Mouse (Mus musculus) fibroblast of lung, adult 2 months (primary cell): ENCODE measurements around the gene Colgalt2.
A peak's percentile ranks its signal among the peaks of the same experiment; 100 is the strongest.

Source experiments
- DNase-seq: peaks from one replicate; pipeline ENCODE4 v3.0.0-alpha.2; 2011; ENCODE audit warnings: low read depth

Gene Colgalt2

DNA sequence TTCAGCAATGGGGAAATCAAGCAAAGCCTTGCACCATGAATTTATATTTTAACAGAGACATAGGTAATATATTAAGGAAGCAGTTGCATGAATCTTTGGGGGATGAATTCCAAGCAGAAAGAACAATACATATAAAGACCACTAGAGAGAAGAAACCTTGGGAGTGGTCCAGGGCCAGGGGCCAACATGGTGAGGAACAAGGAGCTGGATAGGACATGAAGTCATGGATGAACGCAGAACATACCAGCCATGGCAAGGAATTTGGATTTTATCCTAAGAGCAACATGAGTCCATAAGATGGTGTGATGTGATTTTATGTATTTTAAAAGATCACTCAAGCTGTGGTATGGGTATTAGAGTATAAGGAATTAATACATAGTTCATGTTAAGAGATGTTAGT is 92.6 kb downstream of the Colgalt2 start:
- DNase-seq: no peak

- peak; percentile 13 for DNase-seq
Measured at GRCm38 (mm10) chr1:152496831-152497230, 97.2 kb downstream of the Colgalt2 start.

GRCm38 (mm10) chr1:152497581-152497980 is 98.0 kb downstream of the Colgalt2 start:
- peak; percentile 21 for DNase-seq

DNA sequence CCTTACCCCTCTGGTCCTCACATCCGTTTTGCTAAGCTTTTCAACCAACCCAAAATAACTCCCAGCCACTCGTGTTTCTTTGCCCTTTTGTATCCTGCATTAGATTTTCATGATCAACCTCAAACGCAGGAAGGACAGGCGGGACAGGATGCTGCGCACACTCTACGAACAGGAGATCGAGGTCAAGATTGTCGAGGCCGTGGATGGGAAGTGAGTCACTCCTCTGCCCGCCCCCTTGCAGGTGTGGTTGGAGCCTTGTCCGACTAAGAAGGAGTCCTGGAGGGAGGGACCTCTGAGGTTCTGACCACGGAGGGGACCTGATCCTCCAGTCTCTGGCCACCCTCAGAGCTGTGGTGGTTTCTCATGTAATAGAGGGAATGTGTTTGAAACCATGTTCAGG is 100.2 kb downstream of the Colgalt2 start:
- no peak for DNase-seq

- no peak for DNase-seq
Measured at GRCm38 (mm10) chr1:152506175-152506574, 106.5 kb downstream of the Colgalt2 start.

GRCm38 (mm10) chr1:152506726-152507125 is 107.1 kb downstream of the Colgalt2 start:
- no peak for DNase-seq

DNA sequence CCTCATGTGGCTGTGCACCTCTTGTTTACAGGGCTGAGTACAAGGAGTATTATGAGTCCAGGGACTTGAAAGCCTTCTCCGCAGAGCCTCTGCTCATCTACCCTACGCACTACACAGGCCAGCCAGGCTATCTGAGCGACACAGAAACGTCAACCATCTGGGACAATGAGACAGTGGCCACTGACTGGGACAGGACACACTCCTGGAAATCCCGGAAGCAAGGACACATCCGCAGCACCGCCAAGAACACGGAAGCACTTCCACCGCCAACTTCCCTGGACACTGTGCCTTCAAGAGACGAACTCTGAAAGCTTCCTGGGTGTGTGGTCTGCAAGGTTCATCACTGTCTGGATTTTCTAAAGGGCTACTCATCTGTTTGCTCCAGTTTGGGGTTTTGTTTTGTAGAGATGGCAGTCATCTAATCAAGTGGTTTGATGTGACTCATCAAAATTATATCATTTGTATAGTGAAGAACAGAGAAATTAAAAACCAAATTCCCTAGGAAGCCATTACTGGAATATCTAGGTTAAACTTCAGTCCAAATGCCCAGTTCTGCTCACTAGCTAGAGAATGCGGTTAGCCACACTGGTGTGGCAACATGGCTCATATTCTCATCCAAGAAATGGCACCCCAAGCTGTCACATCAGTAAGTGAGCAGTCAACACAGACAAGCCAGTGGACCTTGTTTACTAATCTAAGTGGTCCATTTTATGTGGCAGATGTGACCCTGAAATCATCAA is 109.0 kb downstream of the Colgalt2 start:
- no peak for DNase-seq

GRCm38 (mm10) chr1:152511237-152511636 is 111.6 kb downstream of the Colgalt2 start:
- DNase-seq: no peak

DNA sequence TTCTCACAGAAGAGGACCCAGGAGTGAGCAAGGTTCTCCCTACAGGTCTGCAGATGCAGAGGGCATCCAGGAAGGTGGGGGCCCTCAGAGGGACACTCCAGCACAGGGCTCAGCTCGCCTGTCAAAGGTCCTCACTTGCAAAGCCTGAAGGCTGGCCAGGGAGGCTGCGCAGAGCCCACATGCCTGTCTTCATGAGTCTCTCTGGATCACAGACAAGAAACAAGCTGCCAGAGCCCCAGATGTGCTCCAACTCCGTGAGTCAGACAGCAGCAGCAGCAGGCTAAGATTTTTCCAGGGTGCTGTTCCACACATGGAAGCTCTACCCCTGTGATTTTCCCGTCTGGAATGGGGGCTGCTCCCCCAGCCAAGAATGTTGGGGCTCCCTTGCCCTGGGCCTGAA is 114.6 kb downstream of the Colgalt2 start:
- DNase-seq: peak; percentile 71

GRCm38 (mm10) chr1:152517057-152517570 is 117.5 kb downstream of the Colgalt2 start:
- no peak for DNase-seq

DNA sequence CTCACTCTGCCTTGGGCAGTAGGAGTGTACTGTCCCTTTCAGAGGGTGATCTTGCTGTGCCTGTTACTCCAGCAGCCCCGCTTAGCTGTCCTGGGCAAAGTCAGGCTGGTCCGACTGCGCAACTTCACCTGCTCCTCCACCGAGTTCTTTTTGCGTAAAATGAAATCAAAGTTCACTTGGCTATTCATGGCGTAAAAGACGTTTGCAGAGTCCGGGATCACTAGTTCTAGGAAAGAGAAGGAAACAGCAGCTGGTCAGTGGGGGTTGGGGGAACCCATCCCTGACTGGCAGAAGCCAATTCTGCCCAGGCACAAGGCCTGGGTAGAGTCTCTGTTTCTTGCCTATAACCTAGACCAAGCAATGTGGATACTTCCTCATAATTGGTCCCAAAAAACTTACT is 119.3 kb downstream of the Colgalt2 start:
- no peak for DNase-seq

DNA sequence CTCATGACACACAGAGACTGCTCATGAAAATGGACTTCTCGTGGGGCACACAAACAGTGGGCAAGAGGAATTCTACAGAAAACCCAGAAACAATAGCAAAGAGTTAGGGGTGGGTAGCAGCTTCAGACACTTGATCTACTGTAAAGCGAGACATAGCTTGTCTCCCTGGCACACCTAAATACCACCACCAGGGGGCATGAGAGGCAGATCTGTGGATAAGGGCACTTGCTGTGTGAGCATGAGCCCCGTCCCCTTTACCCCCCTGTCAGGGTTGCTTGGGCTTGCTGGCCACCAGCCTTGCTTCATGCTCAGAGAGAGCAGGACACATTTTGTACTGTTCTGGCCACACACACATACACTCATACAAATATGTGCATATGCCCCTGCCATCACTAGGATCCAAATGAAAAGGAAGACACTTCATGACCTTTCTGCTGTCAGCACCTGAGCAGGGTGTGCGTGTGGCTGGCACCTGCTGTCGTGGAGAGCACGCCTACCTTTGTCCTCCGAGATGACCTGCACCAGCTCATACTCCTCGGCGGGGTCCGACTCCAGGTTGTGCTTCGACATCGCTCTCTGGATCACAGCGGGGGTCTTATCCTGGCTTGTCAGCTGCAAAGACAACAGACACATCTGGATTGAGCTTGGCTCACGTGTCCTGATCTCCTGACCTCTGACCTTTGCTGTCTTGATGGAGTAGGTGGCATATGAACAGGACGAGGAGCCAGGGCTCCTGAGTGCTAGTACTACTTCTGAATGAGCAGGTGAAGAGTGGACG is 121.4 kb downstream of the Colgalt2 start:
- no peak for DNase-seq

- DNase-seq: no peak
Measured at GRCm38 (mm10) chr1:152522226-152522625, 122.6 kb downstream of the Colgalt2 start.

DNA sequence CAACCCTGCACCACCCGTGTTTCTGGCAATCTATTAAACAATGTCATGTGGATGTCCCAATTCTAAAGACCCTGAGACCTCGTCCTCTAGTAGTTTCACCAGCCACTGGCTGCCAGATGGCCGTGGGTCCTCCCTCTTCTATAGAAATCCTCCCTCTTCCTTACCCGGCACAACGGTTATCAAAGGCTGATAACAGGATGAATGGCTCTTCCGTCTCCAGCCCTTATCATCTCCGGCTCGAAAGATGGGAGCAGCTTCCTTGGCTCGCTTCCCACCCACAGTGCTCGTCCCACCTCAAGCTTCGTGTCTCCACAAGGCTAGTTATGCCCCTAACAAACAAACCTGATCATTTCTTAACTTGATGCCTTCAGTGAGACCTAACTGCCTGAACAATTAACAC is 123.7 kb downstream of the Colgalt2 start:
- no peak for DNase-seq

- DNase-seq: no peak
Measured at GRCm38 (mm10) chr1:152524098-152524892, 124.7 kb downstream of the Colgalt2 start.

DNA sequence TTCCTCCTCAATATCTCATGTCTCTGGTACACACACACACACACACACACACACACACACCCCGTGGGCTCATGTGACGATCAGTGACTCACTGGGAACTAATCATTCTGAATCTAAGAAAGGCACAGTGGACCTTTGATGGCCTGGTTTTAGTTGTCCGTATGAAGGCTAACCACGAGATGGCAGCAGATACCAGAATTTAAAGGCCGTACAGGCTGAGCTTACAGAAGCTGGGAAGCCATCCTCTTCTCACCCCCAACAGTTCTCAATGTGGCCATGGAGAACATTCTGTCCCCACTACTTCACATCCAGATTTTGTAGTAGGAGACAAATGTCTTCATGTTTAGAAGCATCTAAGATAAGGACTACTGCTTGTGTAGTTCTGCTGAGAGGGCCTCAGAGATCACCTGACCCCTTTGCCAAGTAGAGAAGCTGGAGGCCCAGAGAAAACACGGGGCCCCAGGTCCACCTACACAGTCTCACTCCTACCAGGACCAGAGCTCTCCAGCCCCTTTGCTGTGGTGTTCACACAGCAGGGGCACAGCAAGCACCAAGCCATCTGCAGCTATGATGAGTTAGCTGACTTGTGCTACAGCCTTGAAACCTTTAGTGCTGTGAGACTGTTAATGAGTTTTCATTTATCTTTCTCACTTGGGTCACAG is 125.5 kb downstream of the Colgalt2 start:
- DNase-seq: peak; percentile 91

GRCm38 (mm10) chr1:152526154-152526553 is 126.5 kb downstream of the Colgalt2 start:
- DNase-seq: no peak

DNA sequence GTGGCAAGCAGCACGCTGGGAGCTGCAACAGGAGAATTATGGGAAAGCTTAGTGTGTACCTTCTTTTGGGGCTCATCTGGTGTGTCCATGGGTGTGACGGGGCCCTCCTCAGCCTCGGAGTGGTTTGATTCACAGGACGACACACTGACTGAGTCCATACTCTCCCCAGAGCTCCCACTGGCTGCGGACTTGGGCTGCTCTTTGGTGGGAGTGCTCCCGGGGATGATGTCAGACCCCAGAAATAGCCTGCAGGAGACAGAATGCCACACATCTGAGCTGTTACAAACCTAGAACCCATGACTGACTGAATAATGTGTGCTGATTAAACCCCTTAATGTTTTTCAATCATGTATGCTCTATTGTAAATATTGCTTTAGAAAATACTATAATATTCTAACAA is 128.6 kb downstream of the Colgalt2 start:
- DNase-seq: no peak

DNA sequence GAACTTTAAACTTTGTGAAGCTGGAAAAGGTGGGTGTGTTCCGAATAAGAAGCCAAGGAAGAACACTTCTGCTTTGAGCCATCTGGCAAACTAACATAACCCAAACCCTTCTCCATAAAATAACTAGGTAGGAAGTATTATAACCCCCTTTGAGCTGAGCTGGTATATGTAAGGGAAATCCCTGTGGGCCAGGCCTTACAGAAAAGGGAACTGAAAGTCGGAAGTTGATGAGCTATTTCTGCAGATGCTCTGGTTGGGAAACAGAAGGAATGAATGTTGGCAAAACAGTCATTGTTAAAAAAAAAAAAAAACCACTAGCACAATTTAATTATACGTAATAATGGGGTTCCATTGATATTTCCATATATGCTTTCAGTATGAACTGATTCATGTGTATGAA is 129.1 kb downstream of the Colgalt2 start:
- no peak for DNase-seq

- DNase-seq: no peak
Measured at GRCm38 (mm10) chr1:152531498-152531897, 131.9 kb downstream of the Colgalt2 start.

DNA sequence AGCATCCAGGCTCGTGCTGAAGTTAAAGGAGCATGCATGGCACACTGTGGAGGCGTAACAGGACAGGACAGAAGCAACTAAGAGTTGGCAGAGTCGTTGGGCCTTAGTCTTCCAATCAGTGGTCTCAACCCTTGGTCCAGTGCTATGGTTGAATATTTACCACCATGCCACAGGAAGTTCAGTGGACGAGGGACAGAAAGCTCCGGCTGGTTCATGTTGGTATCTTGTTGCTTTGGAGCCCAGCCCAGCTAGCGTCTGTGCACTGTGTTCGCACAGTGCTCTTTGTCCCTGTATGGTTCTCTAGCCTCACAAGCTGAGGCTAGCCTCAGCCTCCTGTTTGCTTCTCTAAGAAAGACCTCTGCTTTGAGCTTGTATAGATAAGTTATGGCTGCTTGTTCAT is 134.9 kb downstream of the Colgalt2 start:
- DNase-seq: no peak
